Mouse (Mus musculus) hindbrain, embryonic 14.5 days (tissue): Measurements from ENCODE around the gene Smarcd1. TPM values are rescaled to one million over a fixed set of nuclear protein-coding genes. Genes with fewer than 3 reads are reported as not detected.

ENCODE experiments used
- ATAC-seq: fragments of 200-750 bp; cut with Nextera tagmentation; 2 replicates; pipeline ENCODE4 v1.8.0; 2017; ENCODE audit warnings: moderate number of reproducible peaks, mild to moderate bottlenecking, moderate TSS enrichment, moderate library complexity; ENCODE audit not compliant: low FRiP score
- DNase-seq: peaks from one replicate; pipeline ENCODE4 v3.0.0-alpha.2; 2015; ENCODE audit warnings: low spot score
- H3K27ac ChIP-seq: fragments of 300-500 bp; sonication (generic); 2 replicates; pipeline ENCODE4 v1.5.1; 2014; ENCODE audit warnings: mild to moderate bottlenecking, moderate library complexity
- H3K27me3 ChIP-seq: fragments of 300-500 bp; sonication (generic); 2 replicates; pipeline ENCODE4 v1.6.1; 2014; ENCODE audit warnings: mild to moderate bottlenecking, low read length, mixed read lengths; ENCODE audit not compliant: control insufficient read depth, insufficient read depth
- H3K36me3 ChIP-seq: fragments of 300-500 bp; sonication (generic); replicated peaks from 2 replicates; pipeline ENCODE4 v1.6.1; 2014; ENCODE audit not compliant: control insufficient read depth, insufficient read depth
- H3K4me1 ChIP-seq: fragments of 300-500 bp; sonication (generic); replicated peaks from 2 replicates; pipeline ENCODE4 v1.6.1; 2014; ENCODE audit warnings: antibody characterized with exemption, low read length, mixed read lengths; ENCODE audit not compliant: control insufficient read depth, insufficient read depth
- H3K4me2 ChIP-seq: fragments of 300-500 bp; sonication (generic); replicated peaks from 2 replicates; pipeline ENCODE4 v1.6.1; 2014; ENCODE audit warnings: mild to moderate bottlenecking, moderate library complexity
- H3K4me3 ChIP-seq: fragments of 300-500 bp; sonication (generic); replicated peaks from 2 replicates; pipeline ENCODE4 v1.5.1; 2014; ENCODE audit warnings: mild to moderate bottlenecking, low read length
- H3K9ac ChIP-seq: fragments of 300-500 bp; sonication (generic); 2 replicates; pipeline ENCODE4 v1.6.1; 2014
- H3K9me3 ChIP-seq: fragments of 300-500 bp; sonication (generic); 2 replicates; pipeline ENCODE4 v1.6.1; 2016; ENCODE audit warnings: low read length; ENCODE audit not compliant: control insufficient read depth
- WGBS: fragments of 180-500 bp; shearing (Covaris S2); extraction: QIAGEN DNeasy Blood & Tissue Kit; methylation state at CpG from one replicate; pipeline ENCODE4 v1.1.7; 2014; 5-methylcytosine and 5-hydroxymethylcytosine counted together
- polyA plus RNA-seq: library from polyadenylated mRNA; unstranded; fragments of >200 nt; fragmentation: Nextera tagmentation; extraction: Ambion mirVana; gene quantifications from 2 replicates; pipeline ENCODE4 v1.2.1, GENCODE M21; 2014

Smarcd1 gene
- polyA plus RNA-seq, 1 experiment from 2014 or later = 107 TPM

GRCm38 (mm10) chr15:99733186-99733585, 31.3 kb downstream of the Smarcd1 start:
- Histone ChIP-seq H3K4me2 (no peak overlapping the region), H3K9ac (no peak overlapping the region), H3K9me3 (no peaks in the 10 kb centered on the region), H3K36me3 (peaks cover 61% of the 10 kb centered on the region), H3K4me3 (no peak overlapping the region), H3K27me3 (no peaks in the 10 kb centered on the region), H3K27ac (no peak overlapping the region), H3K4me1 (no peaks in the 10 kb centered on the region; the same call in 1 of the 2 replicates)
- WGBS = 96% methylated on average over 5 of the region's 5 CpGs
- no peak for DNase-seq
- no peak for ATAC-seq

DNA sequence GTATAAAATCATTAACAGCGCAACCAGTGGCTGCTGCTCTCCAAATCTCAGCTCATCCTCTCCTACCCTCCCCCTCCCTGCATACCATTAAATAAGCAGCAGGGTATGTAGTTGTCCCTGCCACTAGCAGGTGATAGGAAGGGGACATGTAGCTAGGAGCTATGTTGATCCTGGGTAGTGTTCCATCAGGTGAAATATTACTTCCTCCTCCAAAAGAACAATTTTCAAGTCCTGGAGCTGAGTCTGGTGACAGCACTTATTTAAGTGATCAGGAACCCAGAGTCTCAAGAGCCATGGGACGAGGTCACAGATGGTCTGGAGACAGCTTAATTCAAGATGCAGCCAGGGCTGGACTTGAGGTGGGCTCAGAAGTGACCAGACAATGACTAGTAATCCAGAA, 33.7 kb downstream of the Smarcd1 start:
- DNase-seq (no peak), ATAC-seq (no peak)
- no peaks in the 10 kb centered on the region for H3K27me3 ChIP-seq
- peaks cover 74% of the 10 kb centered on the region for H3K36me3 ChIP-seq
- no peaks in the 10 kb centered on the region; the same call in 1 of the 2 replicates for H3K4me1 ChIP-seq
- no peak overlapping the region for H3K4me2 ChIP-seq
- no peak overlapping the region for H3K4me3 ChIP-seq
- H3K9ac ChIP-seq = no peak overlapping the region
- H3K27ac ChIP-seq = no peak overlapping the region; the same call in 1 of the 2 replicates
- WGBS = 98% methylated on average over 2 of the region's 2 CpGs
- no peaks in the 10 kb centered on the region for H3K9me3 ChIP-seq

DNA sequence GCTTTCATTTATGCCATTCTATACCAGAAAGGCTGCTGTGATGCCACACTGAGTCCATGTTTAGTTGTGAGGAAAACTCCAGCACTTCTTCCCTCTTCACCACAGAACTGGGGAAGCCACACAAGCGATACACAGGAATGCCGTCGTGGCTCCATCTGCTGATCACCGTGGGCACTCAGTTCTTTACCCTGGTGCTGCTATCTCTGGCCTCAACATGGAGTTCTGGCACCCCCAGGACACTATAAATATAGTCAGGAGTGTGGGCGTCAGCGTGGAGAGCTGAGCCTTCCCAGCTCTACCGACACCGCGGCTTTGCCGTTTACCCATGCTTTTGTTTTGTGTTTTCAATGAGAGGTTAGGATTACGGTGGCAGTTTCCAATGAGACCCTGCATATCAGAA, 34.7 kb downstream of the Smarcd1 start:
- DNase-seq (no peak), ATAC-seq (no peak)
- Histone ChIP-seq H3K9ac (no peak overlapping the region), H3K36me3 (peaks cover 85% of the 10 kb centered on the region), H3K27me3 (no peaks in the 10 kb centered on the region), H3K4me1 (no peaks in the 10 kb centered on the region; the same call in 1 of the 2 replicates), H3K4me3 (no peak overlapping the region), H3K4me2 (no peak overlapping the region), H3K27ac (no peak overlapping the region), H3K9me3 (no peaks in the 10 kb centered on the region)
- 88% methylated on average over 11 of the region's 11 CpGs for WGBS

GRCm38 (mm10) chr15:99740229-99740628, 38.3 kb downstream of the Smarcd1 start:
- Histone ChIP-seq H3K4me2 (no peak overlapping the region), H3K27me3 (no peaks in the 10 kb centered on the region), H3K27ac (no peak overlapping the region), H3K4me3 (no peak overlapping the region), H3K9me3 (no peaks in the 10 kb centered on the region), H3K36me3 (peaks cover 81% of the 10 kb centered on the region), H3K4me1 (no peaks in the 10 kb centered on the region; the same call in 1 of the 2 replicates), H3K9ac (no peak overlapping the region)
- ATAC-seq = no peak
- WGBS = 90% methylated on average over 4 of the region's 4 CpGs
- no peak for DNase-seq

GRCm38 (mm10) chr15:99754204-99754603, 52.3 kb downstream of the Smarcd1 start:
- no peaks in the 10 kb centered on the region for H3K9me3 ChIP-seq
- no peak overlapping the region for H3K4me3 ChIP-seq
- no peak for ATAC-seq
- 79% methylated on average over 3 of the region's 3 CpGs for WGBS
- no peaks in the 10 kb centered on the region for H3K27me3 ChIP-seq
- DNase-seq = no peak
- no peak overlapping the region for H3K9ac ChIP-seq
- no peak overlapping the region for H3K4me2 ChIP-seq
- H3K27ac ChIP-seq = no peak overlapping the region
- no peaks in the 10 kb centered on the region for H3K4me1 ChIP-seq
- peaks cover 8% of the 10 kb centered on the region for H3K36me3 ChIP-seq

Other genes starting within 250 kb of the Smarcd1 start
- gene Nckap5l, start 244.4 kb upstream of the Smarcd1 start, polyA plus RNA-seq = 16.2 and 19.3 TPM in 2 replicates
- gene Bcdin3d, start 227.4 kb upstream of the Smarcd1 start, polyA plus RNA-seq = 16.5 and 19.6 TPM in 2 replicates
- 32.0 and 44.4 TPM in 2 replicates for gene Faim2, start 174.0 kb upstream of the Smarcd1 start, polyA plus RNA-seq
- not detected in 2 replicates for gene Aqp2, start 123.1 kb upstream of the Smarcd1 start, polyA plus RNA-seq
- 0.42 and 1.4 TPM in 2 replicates for gene Aqp5, start 111.3 kb upstream of the Smarcd1 start, polyA plus RNA-seq
- 0.77 and 1.2 TPM in 2 replicates for gene Aqp6, start 100.7 kb upstream of the Smarcd1 start, polyA plus RNA-seq
- gene Racgap1, start 50.5 kb upstream of the Smarcd1 start, polyA plus RNA-seq = 44.9 and 51.3 TPM in 2 replicates
- 49.7 and 51.7 TPM in 2 replicates for gene Asic1, start 31.8 kb upstream of the Smarcd1 start, polyA plus RNA-seq
- not detected in 2 replicates for gene Gm17349, start 3.4 kb downstream of the Smarcd1 start, polyA plus RNA-seq
- gene Gpd1, start 15.4 kb downstream of the Smarcd1 start, polyA plus RNA-seq = 2.0 and 2.2 TPM in 2 replicates
- 182 and 202 TPM in 2 replicates for gene Cox14, start 23.5 kb downstream of the Smarcd1 start, polyA plus RNA-seq
- gene Cers5, start 70.8 kb downstream of the Smarcd1 start, polyA plus RNA-seq = 78.5 and 89.3 TPM in 2 replicates
- gene Lima1, start 173.3 kb downstream of the Smarcd1 start, polyA plus RNA-seq = 11.2 and 14.5 TPM in 2 replicates